Mouse (Mus musculus) frontal cortex, postnatal 10 days (tissue): ENCODE measurements around the gene Gm20388.

Experiments used
- DNase-seq, 2 experiments: peaks; one replicate each; pipeline ENCODE4 v3.0.0; 2022; ENCODE audit warnings: low spot score in 2 of 2, mixed read lengths in 1 of 2

Gm20388 gene

GRCm38 (mm10) chr8:122151541-122151940, 2240.9 kb downstream of the Gm20388 start:
- no peak for DNase-seq

GRCm38 (mm10) chr8:122155082-122155643, 2244.5 kb downstream of the Gm20388 start:
- DNase-seq: no peak

GRCm38 (mm10) chr8:122155964-122156363, 2245.3 kb downstream of the Gm20388 start:
- DNase-seq: no peak

- DNase-seq: no peak
Measured at GRCm38 (mm10) chr8:122157689-122158088, 2247.0 kb downstream of the Gm20388 start.

GRCm38 (mm10) chr8:122160165-122160564, 2249.5 kb downstream of the Gm20388 start:
- DNase-seq: no peak

GRCm38 (mm10) chr8:122162992-122163391, 2252.4 kb downstream of the Gm20388 start:
- DNase-seq: peak in 1 of 2 experiments; percentile 58

GRCm38 (mm10) chr8:122167204-122167860, 2256.7 kb downstream of the Gm20388 start:
- no peak for DNase-seq

GRCm38 (mm10) chr8:122169446-122169845, 2258.8 kb downstream of the Gm20388 start:
- no peak for DNase-seq

- no peak for DNase-seq
Measured at GRCm38 (mm10) chr8:122171823-122172222, 2261.2 kb downstream of the Gm20388 start.

- no peak for DNase-seq
Measured at GRCm38 (mm10) chr8:122174133-122174930, 2263.7 kb downstream of the Gm20388 start.

- DNase-seq: no peak
Measured at GRCm38 (mm10) chr8:122178392-122178890, 2267.8 kb downstream of the Gm20388 start.

GRCm38 (mm10) chr8:122179354-122179753, 2268.7 kb downstream of the Gm20388 start:
- DNase-seq: no peak

GRCm38 (mm10) chr8:122180116-122180515, 2269.5 kb downstream of the Gm20388 start:
- DNase-seq: no peak

GRCm38 (mm10) chr8:122181414-122181813, 2270.8 kb downstream of the Gm20388 start:
- DNase-seq: no peak

GRCm38 (mm10) chr8:122181991-122182390, 2271.3 kb downstream of the Gm20388 start:
- DNase-seq: no peak

GRCm38 (mm10) chr8:122186363-122186974, 2275.8 kb downstream of the Gm20388 start:
- no peak for DNase-seq

GRCm38 (mm10) chr8:122187271-122187670, 2276.6 kb downstream of the Gm20388 start:
- no peak for DNase-seq

- DNase-seq: peak; percentile 35 to 44
Measured at GRCm38 (mm10) chr8:122190349-122191053, 2279.9 kb downstream of the Gm20388 start.

GRCm38 (mm10) chr8:122191054-122191376, 2280.4 kb downstream of the Gm20388 start:
- no peak for DNase-seq

GRCm38 (mm10) chr8:122192771-122193170, 2282.1 kb downstream of the Gm20388 start:
- no peak for DNase-seq

- no peak for DNase-seq
Measured at GRCm38 (mm10) chr8:122193521-122193920, 2282.9 kb downstream of the Gm20388 start.

GRCm38 (mm10) chr8:122194396-122194795, 2283.8 kb downstream of the Gm20388 start:
- peak in 1 of 2 experiments; percentile 37 for DNase-seq
